Mouse (Mus musculus) cerebellum, postnatal 36 days (tissue): ENCODE data around the gene Gm49322.

Source experiments
- DNase-seq, 2 experiments: peaks; one replicate each; pipeline ENCODE4 v3.0.0; 2021 to 2022; ENCODE audit warnings: mixed read lengths in 2 of 2

The Gm49322 gene

GRCm38 (mm10) chr10:80584045-80584488, 21.8 kb upstream of the Gm49322 start:
- DNase-seq = peak in 1 of 2 experiments; percentile 53

GRCm38 (mm10) chr10:80584642-80585552, 20.9 kb upstream of the Gm49322 start:
- DNase-seq = no peak

- DNase-seq = no peak
These were observed 20.2 kb upstream of the Gm49322 start for GRCm38 (mm10) chr10:80585581-80585980.

GRCm38 (mm10) chr10:80586407-80587304, 19.2 kb upstream of the Gm49322 start:
- DNase-seq = no peak

GRCm38 (mm10) chr10:80587305-80587657, 18.5 kb upstream of the Gm49322 start:
- no peak for DNase-seq

GRCm38 (mm10) chr10:80589127-80589878, 16.5 kb upstream of the Gm49322 start:
- no peak for DNase-seq

- peak; percentile 91 to 95 for DNase-seq
These were observed 15.7 kb upstream of the Gm49322 start, which contains the start of gene Abhd17a for GRCm38 (mm10) chr10:80589879-80590854. Gene Abhd17a (minus strand): TSS chr10:80590341.

- no peak for DNase-seq
These were observed 9.5 kb upstream of the Gm49322 start for GRCm38 (mm10) chr10:80596318-80596717.

- peak; percentile 95 to 96 for DNase-seq
These were observed 3.0 kb upstream of the Gm49322 start, which contains the start of the genes Scamp4 and Adat3 for GRCm38 (mm10) chr10:80602698-80603325. Gene Scamp4 (plus strand): TSS chr10:80602872. Gene Adat3 (plus strand): TSS chr10:80602880.

GRCm38 (mm10) chr10:80603364-80603763, 2.5 kb upstream of the Gm49322 start:
- DNase-seq = no peak

- no peak for DNase-seq
These were observed 1.8 kb upstream of the Gm49322 start for GRCm38 (mm10) chr10:80604001-80604509.

- no peak for DNase-seq
These were observed 833 bp upstream of the Gm49322 start for GRCm38 (mm10) chr10:80604988-80605387.

- no peak for DNase-seq
These were observed 485 bp downstream of the Gm49322 start for GRCm38 (mm10) chr10:80606306-80606705.

- peak in 1 of 2 experiments; percentile 23 for DNase-seq
These were observed 1.0 kb downstream of the Gm49322 start for GRCm38 (mm10) chr10:80606737-80607350.

GRCm38 (mm10) chr10:80608435-80608834, 2.6 kb downstream of the Gm49322 start:
- DNase-seq = peak in 1 of 2 experiments; percentile 3

GRCm38 (mm10) chr10:80609269-80609924, 3.6 kb downstream of the Gm49322 start:
- peak in 1 of 2 experiments; percentile 27 for DNase-seq

- peak; percentile 87 to 88 for DNase-seq
These were observed 4.4 kb downstream of the Gm49322 start for GRCm38 (mm10) chr10:80610116-80610785.

- DNase-seq = peak; percentile 49 to 52
These were observed 5.2 kb downstream of the Gm49322 start for GRCm38 (mm10) chr10:80611024-80611423.

- DNase-seq = no peak
These were observed 6.1 kb downstream of the Gm49322 start for GRCm38 (mm10) chr10:80611905-80612304.
